Mouse (Mus musculus): Measurements from ENCODE around the gene Tarm1. TPM values are rescaled to one million over a fixed set of nuclear protein-coding genes. Genes with fewer than 3 reads are reported as not detected.

Tarm1 gene
- polyA plus RNA-seq (2016; fragmentation: Nextera tagmentation; extraction: Ambion mirVana): not detected in 2 replicates

DNA sequence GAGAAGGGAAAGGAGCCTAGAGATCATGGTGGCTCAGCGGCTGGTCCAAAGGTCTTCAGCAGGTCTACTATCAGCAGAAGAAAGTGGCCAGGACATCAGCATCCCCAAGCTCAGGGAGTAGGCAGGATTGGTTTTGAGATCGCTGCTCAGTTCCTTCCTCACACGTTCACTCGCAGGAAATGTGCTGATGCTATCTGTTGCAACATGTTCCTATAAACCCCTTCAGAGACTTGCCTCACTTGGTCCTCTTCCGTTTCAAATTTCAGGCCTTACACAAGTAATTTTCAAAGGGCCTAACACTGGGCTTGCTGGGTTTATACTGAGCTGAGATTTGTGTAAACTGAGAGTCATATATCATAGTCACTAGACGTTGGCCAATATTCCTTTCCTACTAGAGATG, at the start of gene Tarm1:
Gene Tarm1, minus strand, starts transcription at position 186 of the 400 bp plus-strand sequence.
- Histone ChIP-seq H3K27ac (no peak within 1 kb of the TSS), H3K9me3 (replicated peaks) (no peaks in the 10 kb centered on the region), H3K36me3 (no peaks in the 10 kb centered on the region), H3K27me3 (replicated peaks) (no peaks in the 10 kb centered on the region), H3K4me3 (no peak within 1 kb of the TSS), H3K4me2 (no peak within 1 kb of the TSS), H3K4me1 (no peaks in the 10 kb centered on the region), H3K9ac (no peak within 1 kb of the TSS)
- WGBS (ENCODE audit: insufficient replicate concordance): 33% methylated on average over 6 of the region's 6 CpGs
- ATAC-seq: no peak

DNA sequence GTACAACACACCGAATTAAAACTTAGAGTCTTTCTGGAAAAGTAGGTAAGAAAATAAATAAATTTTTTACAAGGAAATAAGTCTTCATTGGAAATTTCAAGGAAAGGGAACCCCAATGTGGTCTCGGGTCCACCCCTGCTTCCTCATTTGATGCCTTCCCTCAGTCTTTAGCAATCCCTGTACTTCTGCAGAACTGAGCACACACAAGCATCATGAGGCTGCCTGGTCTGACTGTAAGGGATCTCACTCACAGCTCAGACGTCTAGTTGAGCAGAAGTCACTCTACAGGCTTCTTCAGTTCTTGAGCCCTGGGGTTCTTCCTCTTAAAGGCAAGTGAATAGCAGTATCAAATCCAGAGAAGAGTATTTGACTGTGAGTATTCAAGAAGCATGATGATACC, 3.5 kb upstream of the Tarm1 start:
- Histone ChIP-seq H3K9ac (no peak overlapping the region), H3K9me3 (replicated peaks) (no peaks in the 10 kb centered on the region), H3K27ac (no peak overlapping the region), H3K36me3 (no peaks in the 10 kb centered on the region), H3K4me1 (no peaks in the 10 kb centered on the region), H3K4me2 (no peak overlapping the region), H3K4me3 (no peak overlapping the region), H3K27me3 (replicated peaks) (no peaks in the 10 kb centered on the region)
- 41% methylated on average over 3 of the region's 3 CpGs for WGBS (ENCODE audit: insufficient replicate concordance)
- ATAC-seq: no peak

GRCm38 (mm10) chr7:3500406-3500805, 2.0 kb downstream of the Tarm1 start:
- Histone ChIP-seq H3K27ac (no peak overlapping the region), H3K9ac (no peak overlapping the region), H3K9me3 (replicated peaks) (no peaks in the 10 kb centered on the region), H3K36me3 (no peaks in the 10 kb centered on the region), H3K4me3 (no peak overlapping the region), H3K4me2 (no peak overlapping the region), H3K4me1 (no peaks in the 10 kb centered on the region), H3K27me3 (replicated peaks) (no peaks in the 10 kb centered on the region)
- WGBS (ENCODE audit: insufficient replicate concordance): 65% methylated on average over 1 of the region's 1 CpGs
- ATAC-seq: no peak

GRCm38 (mm10) chr7:3481948-3482608, 20.3 kb downstream of the Tarm1 start:
- no peaks in the 10 kb centered on the region for H3K27me3 ChIP-seq (replicated peaks)
- no peak for ATAC-seq
- no peak overlapping the region for H3K9ac ChIP-seq
- no peak overlapping the region for H3K4me2 ChIP-seq
- H3K4me3 ChIP-seq: no peak overlapping the region
- H3K36me3 ChIP-seq: no peaks in the 10 kb centered on the region
- no peaks in the 10 kb centered on the region for H3K9me3 ChIP-seq (replicated peaks)
- H3K27ac ChIP-seq: no peak overlapping the region
- WGBS (ENCODE audit: insufficient replicate concordance): 45% methylated on average over 6 of the region's 6 CpGs
- no peaks in the 10 kb centered on the region for H3K4me1 ChIP-seq

GRCm38 (mm10) chr7:3476728-3477127, 25.7 kb downstream of the Tarm1 start:
- no peaks in the 10 kb centered on the region for H3K36me3 ChIP-seq
- no peaks in the 10 kb centered on the region for H3K27me3 ChIP-seq (replicated peaks)
- ATAC-seq: no peak
- no peak overlapping the region for H3K4me2 ChIP-seq
- H3K27ac ChIP-seq: no peak overlapping the region
- WGBS (ENCODE audit: insufficient replicate concordance): 52% methylated on average over 5 of the region's 5 CpGs
- no peak overlapping the region for H3K4me3 ChIP-seq
- H3K9me3 ChIP-seq (replicated peaks): no peaks in the 10 kb centered on the region
- no peak overlapping the region for H3K9ac ChIP-seq
- H3K4me1 ChIP-seq: no peaks in the 10 kb centered on the region

GRCm38 (mm10) chr7:3474291-3475080, 27.9 kb downstream of the Tarm1 start:
- H3K27me3 ChIP-seq (replicated peaks): no peaks in the 10 kb centered on the region
- no peaks in the 10 kb centered on the region for H3K4me1 ChIP-seq
- H3K36me3 ChIP-seq: no peaks in the 10 kb centered on the region
- no peak overlapping the region for H3K9ac ChIP-seq
- ATAC-seq: no peak
- H3K4me2 ChIP-seq: peak overlapping the region; percentile 13
- 8% methylated on average over 19 of the region's 19 CpGs for WGBS (ENCODE audit: insufficient replicate concordance)
- H3K4me3 ChIP-seq: no peak overlapping the region
- no peak overlapping the region for H3K27ac ChIP-seq
- no peaks in the 10 kb centered on the region for H3K9me3 ChIP-seq (replicated peaks)

DNA sequence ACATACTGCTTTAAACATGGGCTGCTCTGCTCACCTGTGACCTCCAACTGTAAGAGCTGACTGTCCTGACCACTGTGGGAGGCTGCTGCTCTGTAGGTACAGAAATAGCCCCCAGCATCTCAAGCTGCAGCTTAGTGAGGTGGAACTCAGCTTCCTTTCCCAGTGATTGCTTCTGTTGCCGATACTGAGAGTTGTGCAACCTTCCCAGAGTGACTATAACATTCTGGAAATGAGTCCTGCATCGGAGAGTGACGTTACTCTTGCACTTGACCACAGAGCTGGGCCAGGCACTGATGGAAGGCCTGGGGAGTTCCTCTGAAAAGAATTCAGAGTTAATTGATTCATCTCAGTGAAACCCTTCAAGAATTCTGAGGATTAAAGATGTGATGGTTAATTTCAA, 29.6 kb downstream of the Tarm1 start:
- H3K27me3 ChIP-seq (replicated peaks): no peaks in the 10 kb centered on the region
- 52% methylated on average over 3 of the region's 3 CpGs for WGBS (ENCODE audit: insufficient replicate concordance)
- H3K36me3 ChIP-seq: no peaks in the 10 kb centered on the region
- H3K4me1 ChIP-seq: no peaks in the 10 kb centered on the region
- H3K27ac ChIP-seq: no peak overlapping the region
- H3K9ac ChIP-seq: no peak overlapping the region
- H3K4me3 ChIP-seq: no peak overlapping the region
- no peak overlapping the region for H3K4me2 ChIP-seq
- no peak for ATAC-seq
- no peaks in the 10 kb centered on the region for H3K9me3 ChIP-seq (replicated peaks)

DNA sequence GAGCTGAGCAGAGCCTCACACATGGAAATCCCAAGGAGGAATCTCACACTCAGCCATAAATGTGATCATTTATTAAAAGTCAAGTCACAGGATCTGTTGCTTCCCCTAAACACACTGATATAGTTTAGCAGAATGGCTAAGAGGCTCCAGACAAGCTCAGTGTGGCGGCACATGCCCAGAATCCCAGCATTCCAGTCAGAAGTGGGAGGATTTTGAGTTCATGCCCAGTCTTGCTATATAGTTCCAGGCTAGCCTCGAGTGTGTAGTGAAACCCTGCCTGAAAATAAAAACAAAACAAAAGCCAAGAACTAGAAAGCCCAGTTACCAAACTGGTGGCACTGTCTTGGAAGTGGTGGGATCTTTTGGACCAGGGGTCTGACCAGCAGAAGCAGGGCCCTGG, 33.8 kb downstream of the Tarm1 start:
- Histone ChIP-seq H3K9me3 (replicated peaks) (no peaks in the 10 kb centered on the region), H3K4me2 (no peak overlapping the region), H3K9ac (no peak overlapping the region), H3K27me3 (replicated peaks) (no peaks in the 10 kb centered on the region), H3K27ac (no peak overlapping the region), H3K36me3 (no peaks in the 10 kb centered on the region), H3K4me3 (no peak overlapping the region), H3K4me1 (no peaks in the 10 kb centered on the region)
- WGBS (ENCODE audit: insufficient replicate concordance): 40% methylated on average over 2 of the region's 2 CpGs
- no peak for ATAC-seq

DNA sequence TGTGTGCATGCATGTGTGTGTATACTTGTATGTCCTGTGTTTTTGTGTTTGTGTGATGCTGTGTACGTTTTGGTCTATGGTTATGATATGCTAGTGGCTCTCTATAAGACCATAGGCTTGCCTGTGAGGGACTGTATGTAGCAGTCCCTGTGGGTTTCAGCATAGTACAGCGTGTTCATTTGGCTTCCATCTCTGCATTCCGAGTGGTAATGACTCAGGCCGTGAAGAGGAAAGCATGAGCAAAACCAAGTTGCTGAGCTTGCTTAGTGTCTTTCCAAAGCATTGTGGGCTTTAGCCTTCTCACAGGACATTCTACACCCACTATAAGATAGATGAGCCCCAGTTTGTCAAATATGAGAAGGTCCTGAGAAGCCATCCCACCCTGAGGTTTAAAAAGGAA, 39.1 kb downstream of the Tarm1 start:
- H3K9ac ChIP-seq: no peak overlapping the region
- H3K27me3 ChIP-seq (replicated peaks): no peaks in the 10 kb centered on the region
- no peak overlapping the region for H3K4me3 ChIP-seq
- no peak for ATAC-seq
- H3K27ac ChIP-seq: no peak overlapping the region
- H3K9me3 ChIP-seq (replicated peaks): no peaks in the 10 kb centered on the region
- no peaks in the 10 kb centered on the region for H3K36me3 ChIP-seq
- H3K4me2 ChIP-seq: no peak overlapping the region
- no peaks in the 10 kb centered on the region for H3K4me1 ChIP-seq
- 70% methylated on average over 4 of the region's 4 CpGs for WGBS (ENCODE audit: insufficient replicate concordance)

DNA sequence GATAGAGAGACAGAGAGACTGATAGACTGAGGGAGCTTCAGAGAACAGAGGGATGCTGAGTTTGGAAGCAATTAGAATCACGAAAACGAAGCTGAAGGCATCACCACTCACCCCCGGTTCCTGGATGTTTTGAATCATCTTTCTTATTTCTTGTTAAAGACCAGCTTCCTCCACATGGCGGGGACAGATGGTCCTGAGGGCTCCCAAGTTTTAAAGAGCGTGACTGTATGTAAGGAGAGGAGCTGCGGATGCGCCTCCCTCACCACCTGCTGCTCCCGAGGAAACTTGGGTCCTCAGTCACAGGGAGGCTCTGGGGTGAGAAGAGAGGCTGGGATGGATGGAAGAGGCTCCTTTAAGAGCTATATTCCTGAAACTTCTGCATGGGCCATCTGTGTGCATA, 42.2 kb downstream of the Tarm1 start:
- Histone ChIP-seq H3K4me2 (no peak overlapping the region), H3K36me3 (no peaks in the 10 kb centered on the region), H3K4me3 (no peak overlapping the region), H3K9ac (no peak overlapping the region), H3K27ac (no peak overlapping the region), H3K9me3 (replicated peaks) (no peaks in the 10 kb centered on the region), H3K27me3 (replicated peaks) (no peaks in the 10 kb centered on the region), H3K4me1 (no peaks in the 10 kb centered on the region)
- ATAC-seq: no peak
- WGBS (ENCODE audit: insufficient replicate concordance): 57% methylated on average over 8 of the region's 8 CpGs

DNA sequence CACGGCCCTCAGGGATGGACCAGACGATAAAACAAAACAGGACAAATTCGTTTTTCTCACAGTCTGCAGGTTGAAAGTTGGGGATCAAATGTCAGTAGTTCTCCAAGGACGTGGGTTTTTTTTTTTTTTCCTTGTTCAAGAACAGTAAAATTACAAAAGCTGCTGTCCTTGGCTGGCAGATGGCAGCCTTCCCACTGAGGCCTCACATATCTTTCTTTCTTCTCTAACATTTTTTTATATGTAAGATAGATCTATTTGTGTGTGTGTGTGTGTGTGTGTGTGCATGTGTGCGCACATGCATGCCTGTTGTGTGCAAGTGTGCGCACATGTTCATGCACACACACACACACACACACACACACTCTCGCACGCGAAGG, 44.6 kb downstream of the Tarm1 start:
- Histone ChIP-seq H3K9me3 (replicated peaks) (no peaks in the 10 kb centered on the region), H3K4me3 (no peak overlapping the region), H3K27ac (no peak overlapping the region), H3K4me1 (no peaks in the 10 kb centered on the region), H3K4me2 (no peak overlapping the region), H3K27me3 (replicated peaks) (no peaks in the 10 kb centered on the region), H3K9ac (no peak overlapping the region), H3K36me3 (no peaks in the 10 kb centered on the region)
- no peak for ATAC-seq
- 64% methylated on average over 9 of the region's 9 CpGs for WGBS (ENCODE audit: insufficient replicate concordance)

DNA sequence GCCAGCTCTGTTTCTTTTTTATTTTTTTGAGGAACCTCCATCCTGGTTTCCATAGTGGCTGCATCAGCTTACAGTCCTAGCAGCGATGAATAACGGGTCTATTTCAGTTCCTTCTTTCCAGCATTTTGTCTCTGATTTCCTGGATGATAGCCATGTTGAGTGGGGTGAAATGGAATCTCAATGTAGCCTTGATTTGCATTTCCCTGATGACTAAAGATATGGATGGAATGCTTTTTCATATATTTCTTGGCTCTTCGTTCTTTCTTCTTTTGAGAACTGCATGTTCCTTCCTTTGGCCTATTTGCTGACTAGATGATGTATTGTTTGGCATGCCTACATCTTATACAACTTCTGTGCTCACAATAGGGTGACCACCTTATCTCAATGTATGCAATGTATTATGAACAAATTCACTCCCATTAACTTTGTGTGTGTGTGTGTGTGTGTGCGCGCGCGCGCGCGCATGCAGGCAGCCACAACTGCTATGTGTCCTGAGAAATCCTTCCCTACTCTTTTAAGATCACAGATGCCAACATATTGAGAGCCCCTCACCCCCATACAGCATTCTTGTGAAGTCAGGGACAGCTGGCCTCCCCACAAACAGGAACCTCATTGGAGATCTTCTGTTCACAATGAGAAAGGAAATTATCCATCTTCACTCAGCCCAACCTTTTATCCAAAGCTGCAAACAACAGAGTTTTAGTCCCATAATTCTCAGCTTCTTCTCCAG, 45.1 kb downstream of the Tarm1 start:
- Histone ChIP-seq H3K9me3 (replicated peaks) (no peaks in the 10 kb centered on the region), H3K9ac (no peak overlapping the region), H3K4me3 (no peak overlapping the region), H3K27me3 (replicated peaks) (no peaks in the 10 kb centered on the region), H3K36me3 (no peaks in the 10 kb centered on the region), H3K4me1 (no peaks in the 10 kb centered on the region), H3K4me2 (no peak overlapping the region), H3K27ac (no peak overlapping the region)
- no peak for ATAC-seq
- 85% methylated on average over 10 of the region's 10 CpGs for WGBS (ENCODE audit: insufficient replicate concordance)
